Mouse (Mus musculus): ENCODE results near the gene Fchsd2.

GRCm38 (mm10) chr7:101064697-101065688 lies 27.7 kb upstream of the Fchsd2 start:
- TF ChIP-seq CTCF (IDR thresholded peaks at IDR 0.05; ENCODE audit: low read depth, low read length) = no peak
- no peak for TF ChIP-seq POLR2AphosphoS5 (IDR thresholded peaks at IDR 0.05; ENCODE audit: insufficient replicate concordance, low read depth, low read length)

All from G1E (cell line).